Mouse (Mus musculus) c-Kit-positive CD71-positive TER-119-positive erythroid progenitor cells, embryonic 14.5 days (primary cell): ENCODE data around the gene Gstm1.
"Not testable (repeated sequence)": the region's sequence is repeated elsewhere in the genome, so short reads cannot be mapped to it uniquely, and the experiment has no call there.

Experiments used
- DNase-seq: peaks from one replicate; pipeline ENCODE4 v3.0.0-alpha.2; 2013; ENCODE audit warnings: low spot score

Gstm1 gene

DNA sequence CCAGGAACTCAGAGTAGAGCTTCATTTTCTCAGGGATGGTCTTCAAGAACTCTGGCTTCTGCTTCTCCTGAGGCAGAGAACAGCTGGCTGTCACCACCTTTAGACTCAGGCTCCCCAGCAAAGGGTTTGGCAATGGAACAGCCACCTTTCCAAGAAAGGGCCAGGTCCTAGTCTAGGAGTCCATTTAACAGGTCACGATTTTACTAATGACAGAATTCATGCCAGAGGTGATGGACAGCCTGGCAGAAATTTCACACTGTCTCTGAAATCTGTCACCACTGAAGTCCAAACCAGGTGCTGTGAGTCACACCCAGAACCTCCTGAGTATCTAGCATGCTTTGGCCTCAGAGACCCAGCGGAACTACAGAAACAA lies 2.8 kb downstream of the Gstm1 start:
- DNase-seq, result no peak

DNA sequence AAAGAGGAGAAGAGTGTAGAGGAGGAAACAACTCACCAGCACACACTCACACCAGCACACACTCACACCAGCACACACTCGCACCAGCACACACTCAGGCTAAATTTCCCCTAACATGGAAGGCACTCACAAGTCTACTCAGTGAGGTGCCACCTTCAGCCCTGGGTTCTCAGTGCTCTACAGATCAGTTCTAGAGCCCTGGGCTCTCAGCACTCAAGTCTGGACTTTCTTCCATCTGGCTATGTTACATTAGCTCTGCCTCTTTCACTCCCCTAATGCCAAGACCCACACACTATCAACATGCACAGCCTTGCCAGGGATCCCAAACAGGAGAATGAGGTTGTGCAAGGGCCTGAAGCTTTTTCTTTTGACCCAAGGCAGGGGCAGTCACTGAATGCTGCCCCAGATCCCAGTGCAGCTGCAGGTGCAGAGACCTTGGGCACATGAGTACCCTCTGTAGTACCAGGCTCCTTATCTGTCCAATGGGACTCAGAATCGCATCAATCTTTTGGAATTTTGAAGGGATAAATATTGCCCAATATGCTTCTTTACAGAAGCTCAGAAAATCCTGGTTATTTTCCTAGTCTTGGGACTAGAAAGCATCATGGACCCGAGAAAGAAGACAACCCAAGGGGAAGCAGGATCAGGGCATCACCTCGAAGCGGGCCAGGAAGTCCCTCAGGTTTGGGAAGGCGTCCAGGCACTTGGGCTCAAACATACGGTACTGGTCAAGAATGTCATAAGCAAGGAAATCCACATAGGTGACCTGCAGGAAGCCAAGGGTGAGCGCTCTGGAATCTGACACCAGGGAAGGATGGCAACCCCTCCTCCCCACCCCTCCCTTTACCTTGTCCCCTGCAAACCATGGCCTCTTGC lies 3.4 kb downstream of the Gstm1 start:
- no peak for DNase-seq

DNA sequence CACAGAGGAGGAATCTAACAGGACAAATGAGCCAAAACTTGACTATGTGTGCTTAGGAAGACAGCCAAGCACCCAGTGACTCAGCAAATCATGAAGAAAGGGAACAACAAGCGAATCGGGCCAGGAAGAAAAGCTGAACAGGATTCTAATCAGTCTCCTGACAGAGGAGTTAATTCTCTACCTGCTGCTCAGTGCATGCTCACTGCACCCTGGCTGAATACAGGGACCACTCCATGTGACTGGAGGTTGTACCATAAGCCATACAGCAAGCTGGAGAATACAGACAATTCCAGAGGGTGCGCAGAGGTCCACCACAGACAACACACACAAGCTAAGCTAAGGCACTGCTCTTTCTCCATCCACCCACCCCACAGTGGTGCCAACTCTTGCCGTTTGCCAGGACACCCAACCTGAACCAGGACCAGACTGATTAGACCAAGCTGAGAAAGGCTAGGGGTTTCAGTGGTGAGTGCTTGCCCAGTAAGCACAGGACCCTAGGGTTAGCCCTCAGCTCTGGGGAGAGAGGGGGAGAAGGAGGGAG lies 4.4 kb downstream of the Gstm1 start:
- DNase-seq, result no peak

GRCm38 (mm10) chr3:108011558-108011957 lies 6.2 kb downstream of the Gstm1 start:
- DNase-seq, result no peak

DNA sequence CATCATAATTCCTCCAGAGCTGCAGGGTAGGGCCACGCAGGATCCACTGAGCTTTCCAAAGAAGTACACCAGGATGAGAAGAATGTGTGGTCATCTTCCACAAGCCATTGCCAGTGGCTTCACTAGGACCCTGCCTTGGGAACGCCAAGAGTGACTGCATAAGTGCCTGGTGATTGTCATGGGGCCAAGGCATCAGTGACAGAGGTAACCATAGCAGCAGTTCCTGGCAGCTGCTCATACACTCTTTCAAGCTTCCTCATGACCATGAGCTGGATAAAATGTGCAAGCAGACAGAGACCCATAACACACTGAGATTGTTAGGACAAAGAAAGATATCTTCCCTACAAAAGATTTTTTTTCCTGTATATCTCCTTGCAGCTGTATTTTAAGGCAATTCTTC lies 7.5 kb downstream of the Gstm1 start:
- DNase-seq, result no peak

- DNase-seq, result no peak
Observed at GRCm38 (mm10) chr3:108002021-108002420, 15.8 kb downstream of the Gstm1 start.

DNA sequence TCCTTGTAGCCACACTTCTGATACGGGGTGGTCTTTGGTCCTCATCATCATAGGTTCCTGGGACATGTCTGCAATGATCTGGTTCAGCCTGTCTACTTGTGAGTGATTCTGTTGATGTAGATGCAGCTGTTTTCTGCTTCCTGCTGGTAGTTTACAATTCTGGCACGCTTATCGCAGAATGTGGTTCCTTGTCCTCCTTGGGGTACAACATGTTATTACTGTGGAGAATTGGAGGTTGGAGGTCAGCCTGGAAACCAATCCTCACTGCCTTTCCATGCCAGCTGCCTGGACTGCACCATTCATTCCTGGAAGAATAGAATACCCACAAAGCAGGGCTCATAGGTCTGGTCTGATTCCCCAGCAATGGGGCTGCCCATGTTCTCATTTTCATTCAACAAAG lies 18.3 kb downstream of the Gstm1 start:
- DNase-seq, result no peak

GRCm38 (mm10) chr3:107998591-107998990 lies 19.2 kb downstream of the Gstm1 start:
- DNase-seq, result no peak

DNA sequence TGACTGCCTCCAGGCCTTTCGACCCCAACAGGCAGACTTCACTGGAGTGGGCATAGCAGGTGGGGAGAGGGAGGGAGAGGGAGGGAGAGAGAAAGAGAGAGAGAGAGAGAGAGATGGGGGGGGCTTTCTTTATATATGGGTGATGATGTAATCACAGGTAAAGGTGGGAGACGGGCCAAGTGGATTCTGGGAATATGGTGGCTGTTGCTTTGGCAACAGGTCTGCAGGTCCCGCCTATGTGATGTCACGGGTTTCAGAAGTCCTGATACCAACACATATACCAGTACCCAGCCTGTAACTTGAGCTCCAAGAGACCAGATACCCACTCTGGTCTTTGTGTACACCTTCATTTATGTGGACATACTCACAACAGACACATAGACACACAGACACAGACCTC lies 21.2 kb downstream of the Gstm1 start:
- no peak for DNase-seq

GRCm38 (mm10) chr3:107995974-107996373 lies 21.8 kb downstream of the Gstm1 start:
- DNase-seq, result not testable (repeated sequence)

- no peak for DNase-seq
Observed at GRCm38 (mm10) chr3:107986041-107986562, 31.7 kb downstream of the Gstm1 start, which contains the start of gene Gstm2. Gene Gstm2, minus strand, starts transcription at chr3:107986453.

GRCm38 (mm10) chr3:107985141-107985540 lies 32.6 kb downstream of the Gstm1 start:
- not testable (repeated sequence) for DNase-seq

GRCm38 (mm10) chr3:107984471-107984870 lies 33.3 kb downstream of the Gstm1 start:
- DNase-seq, result no peak

DNA sequence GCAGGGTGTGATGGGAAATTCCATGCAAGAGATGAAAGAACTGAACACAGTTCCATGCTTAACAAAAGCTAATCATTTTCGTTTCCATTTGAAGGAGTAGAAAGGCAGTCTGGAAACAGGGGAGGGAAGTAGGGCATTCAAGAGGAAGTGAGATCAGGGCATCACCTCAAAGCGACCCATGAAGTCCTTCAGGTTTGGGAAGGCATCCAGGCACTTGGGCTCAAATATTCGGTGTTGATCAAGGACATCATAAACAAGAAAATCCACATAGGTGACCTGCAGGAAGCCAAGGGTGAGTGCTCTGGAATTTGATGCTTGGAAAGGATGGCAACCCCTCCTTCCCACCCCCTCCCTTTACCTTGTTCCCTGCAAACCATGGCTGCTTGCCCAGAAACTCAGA lies 34.0 kb downstream of the Gstm1 start:
- DNase-seq, result no peak

DNA sequence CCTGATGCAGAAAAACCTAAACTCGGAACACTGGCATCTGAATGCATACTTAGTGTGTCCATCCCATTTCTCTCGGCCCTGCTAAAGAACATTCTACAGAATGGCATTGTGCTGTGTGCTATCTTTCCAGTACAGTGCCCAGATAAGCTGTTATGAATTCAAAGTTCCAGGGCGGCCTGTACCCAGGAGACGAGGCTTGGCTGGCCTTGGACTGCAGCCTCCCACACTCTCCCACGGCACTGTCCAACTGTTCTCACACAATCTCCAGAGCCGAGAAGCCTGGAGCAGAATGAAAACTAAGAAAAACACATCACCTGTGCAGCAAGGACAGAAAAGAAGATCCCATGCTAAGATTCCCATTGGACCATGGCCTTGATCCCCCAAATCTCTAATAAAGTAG lies 35.0 kb downstream of the Gstm1 start:
- DNase-seq, result no peak

DNA sequence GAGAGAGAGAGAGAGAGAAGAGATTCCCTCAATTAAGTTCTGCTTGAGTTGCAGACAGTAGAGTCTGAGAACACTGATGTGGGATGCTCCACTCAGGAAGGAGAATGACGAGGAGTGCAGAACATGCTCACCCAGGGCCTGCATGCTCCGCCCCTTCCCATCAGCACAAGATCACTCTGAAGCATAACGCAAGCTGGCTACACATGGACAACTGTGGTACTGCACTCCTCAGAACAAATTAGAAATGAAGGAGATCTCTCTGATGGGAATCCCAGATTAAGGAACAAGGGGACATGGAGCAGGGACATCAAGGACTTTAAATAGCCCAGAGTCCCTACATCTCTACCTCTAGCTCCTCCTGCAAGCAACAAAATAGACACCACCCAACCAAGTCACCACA lies 36.5 kb downstream of the Gstm1 start:
- DNase-seq, result no peak

GRCm38 (mm10) chr3:107977691-107978090 lies 40.1 kb downstream of the Gstm1 start:
- no peak for DNase-seq

DNA sequence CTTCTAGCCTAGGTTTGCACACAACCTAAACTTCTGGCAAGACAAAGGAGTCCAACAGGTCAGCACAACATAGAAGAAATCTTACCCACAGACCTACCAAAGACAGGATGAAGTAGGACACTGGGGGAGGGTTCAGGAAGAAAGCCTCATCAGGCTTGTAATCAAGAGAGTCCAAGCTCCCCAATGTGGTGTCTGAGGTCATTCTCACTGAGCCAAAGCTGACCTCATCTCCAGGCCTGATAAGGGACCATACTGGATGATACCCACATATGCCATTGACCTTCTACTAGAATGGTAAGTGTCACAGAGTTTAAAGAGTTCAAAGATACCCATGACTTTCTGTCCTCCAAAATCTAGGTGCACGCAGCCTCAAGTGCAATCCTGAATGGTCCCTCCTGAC lies 43.5 kb downstream of the Gstm1 start:
- DNase-seq, result no peak

DNA sequence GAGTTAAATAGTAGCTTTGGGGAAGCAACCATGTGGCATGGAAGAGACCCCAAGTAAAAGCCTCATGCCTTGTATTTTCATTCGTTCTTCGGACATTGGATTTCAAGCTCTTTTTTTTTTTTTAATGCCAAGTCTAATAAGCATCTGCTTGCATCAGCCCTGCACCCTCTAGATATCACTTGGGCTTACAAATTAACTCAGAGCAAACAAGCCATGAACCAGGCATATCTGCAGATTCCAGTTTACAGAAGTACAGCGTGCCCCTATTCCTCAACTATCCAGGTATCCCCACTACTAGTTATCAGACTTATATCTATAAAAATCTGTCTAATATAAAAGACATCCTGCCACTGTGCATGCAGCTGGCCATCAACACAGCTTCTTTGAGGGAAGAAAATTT lies 45.7 kb downstream of the Gstm1 start:
- DNase-seq, result no peak

GRCm38 (mm10) chr3:107971101-107971500 lies 46.7 kb downstream of the Gstm1 start:
- DNase-seq, result not testable (repeated sequence)

DNA sequence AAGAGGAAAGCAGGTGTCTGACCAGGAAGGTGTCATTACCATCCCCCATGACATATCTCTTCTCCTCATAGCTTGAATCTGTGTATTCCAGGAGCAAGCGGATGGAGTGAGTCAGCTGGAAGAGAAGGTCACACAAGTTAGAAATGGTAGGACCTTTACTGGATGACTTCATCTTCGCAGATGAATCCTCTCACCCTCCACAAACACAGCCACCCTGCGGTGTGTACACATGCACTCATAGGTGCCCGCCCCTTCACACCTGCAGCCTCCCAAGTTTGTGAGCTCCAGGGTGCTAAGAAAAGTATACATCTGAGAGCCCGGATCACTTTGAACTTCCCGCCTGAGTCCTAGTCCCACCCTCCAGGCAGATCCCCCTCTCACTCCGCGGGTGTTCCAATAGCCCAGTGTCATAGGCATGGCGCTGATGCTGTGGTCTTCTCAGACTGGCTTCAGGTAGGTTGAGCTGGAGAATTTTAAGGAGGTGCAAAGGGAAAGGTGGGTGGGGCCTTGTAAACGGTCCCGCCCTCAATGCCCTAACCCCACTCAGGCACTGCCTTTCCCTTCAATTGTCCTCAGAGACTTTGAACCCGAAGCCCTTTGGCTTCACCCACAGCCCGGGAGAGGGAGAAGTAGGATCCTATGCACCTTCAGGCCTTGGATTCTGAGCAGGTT lies 48.9 kb downstream of the Gstm1 start, which contains the start of gene Gstm3:
Gstm3 (minus strand) TSS at position 560 of the 672 bp plus-strand sequence.
- no peak for DNase-seq

GRCm38 (mm10) chr3:107966631-107967030 lies 51.1 kb downstream of the Gstm1 start:
- no peak for DNase-seq

DNA sequence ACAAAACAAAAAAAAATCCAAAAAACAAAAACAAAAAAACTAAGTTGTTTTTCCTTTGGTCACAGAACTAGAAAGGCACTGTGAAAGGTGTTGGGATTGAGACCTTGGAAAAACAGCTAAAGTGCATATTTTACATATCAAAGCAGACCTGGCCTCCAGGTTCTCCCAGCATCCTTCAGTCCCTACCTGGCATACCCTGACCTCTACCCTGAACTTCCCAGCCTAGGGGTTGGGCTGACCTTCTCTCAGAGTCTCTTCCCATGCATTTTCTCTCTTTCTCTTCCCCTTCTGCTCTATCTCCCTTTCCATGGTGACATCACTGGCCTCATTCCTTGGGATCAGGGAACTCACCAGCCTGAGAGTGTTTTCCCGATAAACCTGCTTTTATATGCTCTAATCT lies 52.2 kb downstream of the Gstm1 start:
- DNase-seq, result no peak
